Mouse (Mus musculus) G1E (cell line): Measurements from ENCODE around the gene Praf2. TPM values are rescaled to one million over a fixed set of nuclear protein-coding genes. Genes with fewer than 3 reads are reported as not detected.
"Not testable (repeated sequence)": the region's sequence is repeated elsewhere in the genome, so short reads cannot be mapped to it uniquely, and the experiment has no call there.

Experiments used
- ATAC-seq: 2 replicates; pipeline ENCODE4 v1.8.0; 2016; ENCODE audit warnings: mild to moderate bottlenecking; ENCODE audit not compliant: insufficient number of reproducible peaks, poor library complexity, low FRiP score, severe bottlenecking; ENCODE audit errors: extremely low read depth
- DNase-seq: peaks from one replicate; pipeline ENCODE4 v3.0.0; 2012; ENCODE audit warnings: low spot score
- H3K27me3 ChIP-seq: 2 replicates; pipeline ENCODE4 v1.6.1; 2012; ENCODE audit warnings: mild to moderate bottlenecking, low read length, inconsistent platforms; ENCODE audit not compliant: insufficient read depth
- H3K36me3 ChIP-seq: replicated peaks from 2 replicates; pipeline ENCODE3; 2012; ENCODE audit warnings: mild to moderate bottlenecking, inconsistent platforms
- H3K4me1 ChIP-seq: 2 replicates; pipeline ENCODE4 v1.6.1; 2012; ENCODE audit warnings: low read depth, low read length, inconsistent platforms, mixed read lengths; ENCODE audit not compliant: insufficient read depth
- H3K4me3 ChIP-seq: 2 replicates; pipeline ENCODE4 v1.5.1; 2012; ENCODE audit warnings: low read depth, mild to moderate bottlenecking, inconsistent platforms, low read length, moderate library complexity, mixed read lengths
- H3K9me3 ChIP-seq: replicated peaks from 2 replicates; pipeline ENCODE4 v1.6.1; 2012; ENCODE audit warnings: inconsistent platforms
- CTCF ChIP-seq: IDR thresholded peaks from 2 replicates; pipeline ENCODE4 v1.5.1; 2012; ENCODE audit warnings: low read depth, low read length, inconsistent platforms, mixed read lengths
- GATA1 ChIP-seq: IDR thresholded peaks from 2 replicates; pipeline ENCODE4 v1.6.1; 2012; ENCODE audit warnings: borderline replicate concordance, low read length, inconsistent platforms, mixed read lengths
- GATA2 ChIP-seq: IDR thresholded peaks from 2 replicates; pipeline ENCODE4 v1.6.1; 2012; ENCODE audit warnings: low read depth, low read length, inconsistent platforms, borderline replicate concordance
- POLR2AphosphoS5 ChIP-seq: IDR thresholded peaks from 2 replicates; pipeline ENCODE4 v1.6.1; 2012; ENCODE audit warnings: low read depth, low read length, inconsistent platforms; ENCODE audit not compliant: insufficient replicate concordance
- TAL1 ChIP-seq: conservative IDR thresholded peaks from 2 replicates; pipeline ENCODE4 v1.6.1; 2012; ENCODE audit warnings: low read depth, low read length, inconsistent platforms, mixed read lengths
- polyA plus RNA-seq: library from polyadenylated mRNA; stranded (reverse); fragments of >175 nt; gene quantifications from 2 replicates; pipeline ENCODE4 v1.2.3, GENCODE M21; 2012
- total RNA-seq, 2 experiments: library from RNA; stranded (forward) in 1 of 2; stranded (reverse) in 1 of 2; fragments of 200-1000 nt in 1 of 2; fragments of >200 nt in 1 of 2; fragmentation: Nextera tagmentation in 1 of 2; gene quantifications; 2 replicates each; pipeline ENCODE4 v1.2.3; 2014 to 2017

The Praf2 gene
- total and polyA plus RNA-seq, 3 experiments = 5.0 to 22.6 (median 10.8) TPM

DNA sequence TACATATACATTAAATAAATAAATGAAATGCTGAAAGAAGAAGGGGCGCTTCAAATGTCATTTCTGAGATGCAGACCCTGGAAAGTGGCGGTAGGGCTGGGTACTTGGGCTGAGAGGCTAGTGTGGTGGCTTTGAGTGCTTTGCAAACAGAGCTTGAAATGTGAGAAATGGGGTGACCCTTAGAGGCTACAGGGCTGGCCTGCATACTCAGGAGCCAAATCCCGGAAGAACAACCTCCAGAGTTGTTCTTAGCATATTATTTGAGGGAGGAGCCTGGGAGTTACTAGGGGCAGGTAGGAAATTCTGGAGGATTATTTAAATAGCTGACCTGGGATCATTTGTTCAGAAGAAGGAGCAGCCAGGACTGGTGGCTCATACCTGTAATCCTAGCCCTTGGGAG lies 37.8 kb upstream of the Praf2 start:
- Histone ChIP-seq H3K4me1 (peaks cover 2% of the 10 kb centered on the region; the same call in 1 of the 2 replicates), H3K36me3 (no peaks in the 10 kb centered on the region), H3K27me3 (peaks cover 20% of the 10 kb centered on the region), H3K9me3 (no peaks in the 10 kb centered on the region), H3K4me3 (no peak overlapping the region)
- ATAC-seq (no peak), DNase-seq (no peak)
- no peak for TF ChIP-seq CTCF

DNA sequence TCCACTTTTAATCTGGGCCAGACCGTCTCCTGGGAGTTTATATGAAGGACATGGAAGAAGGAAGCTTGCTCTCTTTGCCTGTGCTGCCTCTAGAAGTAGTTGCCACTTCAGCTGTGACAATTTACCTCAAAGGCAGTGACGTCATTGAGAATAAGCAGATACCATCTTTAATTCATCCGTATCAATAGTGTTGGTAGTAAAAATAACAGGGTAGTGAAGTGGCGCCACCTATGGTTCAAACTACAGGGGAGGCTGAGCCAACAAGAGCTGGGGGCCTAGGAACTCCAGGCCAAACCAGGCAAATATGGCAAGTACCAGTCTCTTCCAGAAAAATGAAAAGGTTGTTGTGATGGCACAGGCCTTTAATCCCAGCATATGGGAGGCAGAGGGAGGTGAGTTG lies 35.4 kb upstream of the Praf2 start:
- H3K36me3 ChIP-seq = no peaks in the 10 kb centered on the region
- H3K27me3 ChIP-seq = peaks cover 12% of the 10 kb centered on the region
- ATAC-seq (no peak), DNase-seq (no peak)
- no peak for TF ChIP-seq GATA1
- TF ChIP-seq POLR2AphosphoS5 = no peak
- TF ChIP-seq GATA2 = no peak
- TF ChIP-seq TAL1 = no peak
- TF ChIP-seq CTCF = no peak
- H3K9me3 ChIP-seq = no peaks in the 10 kb centered on the region
- no peak overlapping the region for H3K4me3 ChIP-seq
- peaks cover 2% of the 10 kb centered on the region; the same call in 1 of the 2 replicates for H3K4me1 ChIP-seq

DNA sequence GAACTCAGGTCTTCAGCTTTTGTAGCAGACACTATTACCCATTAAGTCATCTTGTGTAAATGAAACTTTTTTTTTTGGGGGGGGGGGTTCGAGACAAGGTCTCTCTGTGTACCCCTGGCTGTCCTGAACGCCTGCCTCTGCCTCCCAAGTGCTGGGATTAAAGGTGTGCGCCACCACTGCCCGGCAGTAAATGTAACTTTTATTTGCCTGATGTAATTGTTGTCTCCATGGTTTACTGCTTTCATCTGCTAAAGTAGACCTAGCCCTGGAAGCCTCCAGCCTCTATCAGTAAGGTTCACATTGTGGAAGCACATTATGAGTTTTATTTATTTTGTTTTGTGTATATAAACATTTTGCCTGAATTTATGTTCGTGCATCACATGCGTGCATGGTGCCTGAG lies 31.7 kb upstream of the Praf2 start:
- TF ChIP-seq CTCF = no peak
- no peak for TF ChIP-seq POLR2AphosphoS5
- TF ChIP-seq GATA1 = no peak
- ATAC-seq = no peak

DNA sequence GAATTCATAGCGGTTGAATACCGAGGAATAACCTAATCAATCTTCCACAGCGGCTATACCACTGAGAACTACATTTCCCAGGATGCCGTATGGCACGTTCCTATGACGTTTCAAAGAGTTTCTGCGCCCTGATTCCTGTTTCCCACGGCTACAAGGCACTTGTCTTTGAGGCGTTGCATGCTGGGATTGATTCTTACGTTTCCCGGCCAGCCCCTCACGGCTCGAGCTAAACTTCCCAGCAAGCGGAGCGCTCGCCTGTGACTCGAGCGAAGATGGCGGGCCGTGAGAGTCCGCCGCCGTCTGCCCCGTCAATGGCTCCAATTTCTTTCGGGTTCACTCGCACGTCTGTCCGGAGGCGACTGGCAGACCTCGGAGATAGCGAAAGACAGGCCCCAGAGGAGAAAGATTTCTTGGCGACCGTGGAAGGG lies 31.3 kb upstream of the Praf2 start, which contains the start of gene Gpkow:
Gene Gpkow (plus strand): TSS at position 178 of the 428 bp plus-strand sequence.
- ATAC-seq = peak; percentile 96
- Histone ChIP-seq H3K4me3 (peak within 1 kb of the TSS; percentile 71), H3K4me1 (peaks cover 12% of the 10 kb centered on the region), H3K27me3 (no peaks in the 10 kb centered on the region), H3K36me3 (peaks cover 36% of the 10 kb centered on the region), H3K9me3 (no peaks in the 10 kb centered on the region)
- TF ChIP-seq GATA2 (no peak), TAL1 (no peak), POLR2AphosphoS5 (no peak), CTCF (no peak)
- peak; percentile 46 for DNase-seq

More for the DNA sequence above, 31.7 kb upstream of the Praf2 start:
- Histone ChIP-seq H3K4me3 (peak overlapping the region; percentile 71; the same call in 1 of the 2 replicates), H3K4me1 (peaks cover 12% of the 10 kb centered on the region), H3K9me3 (no peaks in the 10 kb centered on the region), H3K27me3 (no peaks in the 10 kb centered on the region), H3K36me3 (peaks cover 32% of the 10 kb centered on the region)
- no peak for DNase-seq

DNA sequence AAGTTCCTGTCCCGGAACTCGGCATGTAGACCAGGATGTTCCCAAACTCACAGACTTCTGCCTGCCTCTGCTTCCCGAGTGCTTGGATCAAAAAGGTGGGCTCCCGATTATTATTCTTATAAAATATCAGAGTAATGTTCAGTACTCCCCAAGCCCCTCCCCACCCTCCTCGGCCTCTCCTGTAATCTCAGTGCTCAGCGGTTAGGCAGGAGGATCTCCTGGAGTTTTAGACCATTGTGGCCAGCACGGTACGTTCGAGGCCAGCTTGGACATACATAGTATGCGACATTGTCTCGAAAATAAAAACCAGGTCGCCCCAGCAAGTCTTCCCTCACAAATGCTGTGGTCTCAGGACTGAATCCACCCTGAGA lies 14.5 kb upstream of the Praf2 start:
- Histone ChIP-seq H3K36me3 (peaks cover 11% of the 10 kb centered on the region), H3K4me3 (peak overlapping the region; percentile 64)
- not testable (repeated sequence) for H3K27me3 ChIP-seq, H3K9me3 ChIP-seq, ATAC-seq, DNase-seq, H3K4me1 ChIP-seq

DNA sequence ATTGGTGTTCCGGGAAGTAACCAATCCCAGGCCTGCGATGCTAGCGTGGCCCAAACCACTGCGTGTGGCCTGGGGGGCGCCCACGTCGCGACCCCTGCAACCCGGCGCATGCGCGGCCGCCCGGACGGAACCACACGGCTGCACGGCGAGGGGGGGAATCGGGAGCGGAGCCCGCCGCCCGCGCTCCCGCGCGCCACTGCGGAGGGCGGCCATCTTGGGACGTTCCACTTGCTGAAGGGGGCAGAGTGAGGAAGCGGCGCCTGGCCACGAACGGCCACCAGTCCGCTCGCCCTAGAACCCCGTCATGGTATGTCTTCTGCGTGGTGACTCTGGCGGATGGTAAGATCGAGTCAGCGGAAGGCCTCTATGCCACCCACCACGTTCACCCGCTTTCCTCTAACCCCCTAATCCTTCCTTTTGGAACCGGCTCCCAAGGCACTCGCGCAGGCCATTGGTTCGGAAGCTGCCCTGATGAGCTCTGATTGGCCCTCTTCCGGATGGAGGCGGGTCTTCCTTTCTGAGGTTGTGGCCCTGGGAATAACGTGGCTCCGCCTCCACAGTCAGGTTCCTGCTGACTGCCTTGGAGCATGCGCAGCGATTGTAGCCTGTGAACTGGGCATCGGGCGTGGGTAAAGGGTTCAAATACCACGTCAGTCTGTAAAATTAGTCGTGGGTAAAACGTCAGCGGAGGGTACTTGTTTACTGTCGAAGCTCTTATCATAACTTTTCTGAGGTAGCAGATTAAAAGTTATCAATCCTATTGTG lies 13.9 kb upstream of the Praf2 start, which contains the start of gene Wdr45:
Gene Wdr45 (plus strand): TSS at position 199 of the 765 bp plus-strand sequence.
- peak; percentile 97 for ATAC-seq
- H3K36me3 ChIP-seq = not testable (repeated sequence)

DNA sequence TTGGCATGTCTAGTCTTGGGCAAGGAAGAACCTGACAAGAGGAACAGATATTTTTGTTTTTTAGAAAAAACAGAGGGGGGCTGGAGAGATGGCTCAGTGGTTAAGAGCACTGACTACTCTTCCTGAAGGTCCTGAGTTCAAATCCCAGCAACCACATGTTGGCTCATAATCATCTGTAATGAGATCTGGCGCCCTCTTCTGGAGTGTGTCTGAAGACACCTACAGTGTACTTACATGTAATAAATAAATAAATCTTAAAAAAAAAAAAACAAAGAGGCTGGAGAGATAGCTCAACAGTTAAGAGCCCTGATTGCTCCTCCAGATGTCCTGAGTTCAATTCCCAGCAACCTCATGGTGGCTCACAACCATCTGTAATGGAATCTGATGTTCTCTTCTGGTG lies 12.2 kb upstream of the Praf2 start:
- not testable (repeated sequence) for H3K36me3 ChIP-seq, ATAC-seq, H3K4me1 ChIP-seq, H3K4me3 ChIP-seq, DNase-seq, H3K27me3 ChIP-seq, H3K9me3 ChIP-seq

More for the DNA sequence above, 13.9 kb upstream of the Praf2 start, which contains the start of gene Wdr45:
- DNase-seq = peak; percentile 40
- peak within 1 kb of the TSS; percentile 64 for H3K4me3 ChIP-seq
- H3K27me3 ChIP-seq, H3K4me1 ChIP-seq, H3K9me3 ChIP-seq: not testable (repeated sequence)
